Mouse (Mus musculus) frontal cortex, adult 2 months (tissue): Measurements from ENCODE around the gene Pdzd7. TPM values are rescaled to one million over a fixed set of nuclear protein-coding genes. Genes with fewer than 3 reads are reported as not detected.

Source experiments
- DNase-seq, 2 experiments: peaks; one replicate each; pipeline ENCODE4 v3.0.0; 2022; ENCODE audit warnings: low spot score in 1 of 2; ENCODE audit errors: extremely low spot score in 1 of 2
- polyA plus RNA-seq: library from polyadenylated mRNA; depleted of rRNA; stranded (reverse); fragments of >200 nt; gene quantifications from 2 replicates; pipeline ENCODE4 v1.2.3, GENCODE M21; 2012; rRNA removed

Gene Pdzd7
- polyA plus RNA-seq = 7.6 and 7.7 TPM in 2 replicates

DNA sequence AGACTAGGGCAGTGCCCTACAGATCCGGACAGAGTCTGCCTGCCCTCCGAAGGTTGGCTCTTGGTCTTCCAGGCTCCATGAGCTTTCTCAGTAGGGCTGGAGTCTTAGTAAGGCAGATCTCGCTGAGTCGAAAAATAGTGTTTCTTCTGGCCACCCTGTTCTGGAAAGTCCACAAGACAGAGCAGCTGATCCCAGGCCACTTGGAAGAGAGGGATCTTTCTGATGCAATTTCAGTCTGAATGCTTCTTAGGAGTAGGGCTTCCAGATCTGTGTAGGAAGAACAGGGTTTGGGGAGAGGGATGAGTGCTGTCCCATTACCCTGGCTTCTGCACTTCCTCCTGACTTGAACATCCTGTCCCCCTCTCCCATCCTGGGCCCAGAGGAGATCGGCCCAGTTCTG is at the start of gene Pdzd7:
Pdzd7 (minus strand) TSS at position 67 of the 400 bp plus-strand sequence.
- DNase-seq = no peak

DNA sequence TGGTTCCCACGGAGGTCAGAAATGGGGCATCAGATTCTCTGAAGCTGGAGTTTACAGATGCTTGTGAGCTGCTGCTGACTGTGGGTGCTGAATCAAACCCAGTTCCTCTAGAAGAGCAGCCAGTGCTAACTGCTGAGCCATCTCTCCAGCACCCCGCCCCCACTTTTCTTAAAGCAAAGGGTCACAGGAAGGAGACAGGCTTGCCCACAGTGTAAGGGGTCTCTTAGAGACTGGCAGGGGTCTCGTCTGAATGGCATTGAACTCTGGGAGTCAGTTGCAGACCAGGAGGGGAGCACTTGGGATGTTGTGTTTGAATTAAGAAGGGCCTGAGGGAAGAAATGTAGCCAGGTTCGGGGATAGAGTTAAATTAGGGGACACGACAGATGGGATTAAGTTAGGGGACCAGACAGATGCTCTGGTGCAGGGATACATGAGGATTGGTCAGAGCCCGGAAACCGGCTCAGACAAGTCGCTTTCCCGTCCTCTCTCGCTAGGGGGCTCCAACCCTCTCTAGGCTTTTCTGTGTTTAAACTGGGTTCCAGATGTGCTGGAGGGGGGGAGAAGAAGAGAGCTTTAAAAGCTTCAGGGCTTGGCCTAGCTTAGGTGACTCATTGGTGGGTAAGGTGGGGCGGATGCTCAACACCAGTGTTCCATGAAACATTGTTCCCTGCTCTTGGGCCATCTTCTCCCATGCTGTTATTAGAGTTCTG is 36.5 kb upstream of the Pdzd7 start:
- DNase-seq = peak in 1 of 2 experiments; percentile 61

DNA sequence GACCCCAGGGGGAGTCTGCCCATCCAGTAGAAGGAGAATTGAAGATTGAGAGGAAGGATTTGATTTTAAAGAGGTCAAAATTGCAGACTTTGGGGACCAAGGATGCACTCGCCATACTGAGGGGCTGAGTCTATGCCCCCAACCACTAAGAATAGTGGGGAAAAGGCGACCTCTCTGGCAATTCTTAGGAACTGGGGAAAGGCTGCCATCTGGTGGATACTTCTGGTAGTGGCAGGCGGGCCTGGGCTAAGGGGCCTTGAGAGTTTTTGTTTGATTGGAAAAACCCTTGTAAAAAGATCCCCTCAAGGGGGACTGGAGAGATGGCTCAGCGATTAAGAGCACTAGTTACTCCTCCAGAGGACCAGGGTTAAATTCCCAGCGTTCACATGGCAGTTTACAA is 35.8 kb upstream of the Pdzd7 start:
- peak in 1 of 2 experiments; percentile 81 for DNase-seq

DNA sequence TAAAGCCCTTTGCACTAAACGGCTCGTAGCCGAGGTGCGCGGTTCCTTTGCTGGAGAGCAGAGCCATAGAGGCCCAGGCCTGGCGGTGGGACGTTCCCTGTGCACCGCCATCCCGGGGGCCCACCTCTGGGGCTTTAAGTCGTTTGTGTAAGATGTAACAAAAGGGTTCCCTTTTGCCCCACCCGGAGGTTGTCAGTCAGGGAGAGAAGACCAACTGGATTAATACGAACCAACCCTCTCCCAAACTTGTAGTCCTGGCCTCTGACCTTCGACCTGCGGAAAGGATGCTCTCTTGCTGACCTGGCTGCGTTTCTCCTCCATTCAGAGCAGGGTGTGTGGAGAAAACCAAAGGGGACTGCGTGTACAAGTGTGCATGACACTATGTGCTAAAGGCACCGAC is 35.2 kb upstream of the Pdzd7 start:
- no peak for DNase-seq

DNA sequence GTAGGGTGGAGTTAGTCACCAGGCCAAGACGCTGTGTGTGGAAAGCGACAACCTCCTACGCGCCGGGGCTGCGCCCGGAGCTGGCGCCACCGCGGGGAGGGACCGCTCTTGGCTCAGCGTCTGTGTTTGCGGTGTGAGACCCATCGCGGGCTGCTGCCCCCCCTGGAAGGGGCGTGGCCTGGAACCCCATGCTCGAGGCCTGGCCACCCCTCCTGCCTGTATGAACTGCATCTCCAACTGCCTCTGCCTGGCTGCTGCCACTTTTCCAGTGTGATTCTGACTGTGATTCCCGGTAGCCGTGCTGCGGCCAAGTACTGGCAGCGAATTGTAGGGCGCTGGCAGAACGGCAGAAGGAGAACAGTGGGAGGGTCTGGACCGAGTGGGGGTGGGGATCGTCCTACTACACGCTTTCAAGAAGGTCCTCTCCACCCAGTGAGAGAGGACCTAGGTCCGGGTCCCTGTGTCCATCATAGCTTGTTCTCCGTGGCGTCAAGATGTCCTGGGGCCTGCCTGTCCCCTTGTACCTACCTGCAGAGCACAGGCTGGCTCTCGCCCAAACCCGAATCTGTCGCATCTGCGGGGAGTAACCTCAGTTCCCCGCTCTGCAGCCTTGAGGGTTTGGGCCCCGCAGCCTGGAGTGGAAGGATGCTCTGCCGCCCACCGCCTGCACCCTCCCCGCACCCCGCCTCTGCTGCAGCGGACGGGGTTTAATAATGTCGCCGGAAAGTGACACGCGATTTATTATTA is 34.4 kb upstream of the Pdzd7 start:
- peak in 1 of 2 experiments; percentile 62 for DNase-seq

DNA sequence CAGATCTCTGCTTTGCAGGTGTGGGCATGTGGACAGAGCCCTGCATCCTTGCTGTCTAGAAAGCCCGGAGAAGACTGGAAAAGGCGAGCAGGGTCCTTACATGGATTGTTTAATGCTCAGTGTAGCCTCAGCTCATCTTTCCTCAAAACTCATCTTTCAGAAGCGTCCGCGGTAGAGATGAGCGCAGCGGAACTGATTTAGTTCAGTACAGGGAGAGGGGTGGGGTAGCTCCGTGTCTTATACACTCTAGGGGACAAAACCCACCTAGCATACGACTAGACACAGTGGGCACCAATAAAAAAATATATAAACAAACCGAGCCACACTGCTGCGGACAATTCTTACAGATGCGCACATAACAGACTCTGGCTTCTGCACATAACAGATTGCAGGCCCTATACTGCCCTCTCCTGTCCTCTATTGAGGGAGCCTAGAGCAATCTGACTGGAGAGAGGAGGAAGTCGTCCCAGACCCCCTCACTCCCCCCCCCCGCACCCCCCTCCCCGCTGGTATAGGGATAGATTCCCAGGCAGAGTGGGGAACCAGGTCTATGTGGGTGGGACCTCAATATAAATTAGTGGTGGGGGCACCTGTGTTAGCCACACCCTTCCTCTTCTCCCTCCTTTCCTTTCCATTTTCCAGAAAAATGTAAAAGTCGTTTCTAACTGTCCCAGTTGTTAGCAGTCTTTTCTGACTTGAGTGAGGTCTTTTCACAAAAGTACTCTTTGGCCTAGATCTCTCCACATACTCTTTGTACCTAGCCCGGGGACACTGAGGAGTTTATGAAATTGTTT is 33.7 kb upstream of the Pdzd7 start:
- DNase-seq = peak in 1 of 2 experiments; percentile 19

DNA sequence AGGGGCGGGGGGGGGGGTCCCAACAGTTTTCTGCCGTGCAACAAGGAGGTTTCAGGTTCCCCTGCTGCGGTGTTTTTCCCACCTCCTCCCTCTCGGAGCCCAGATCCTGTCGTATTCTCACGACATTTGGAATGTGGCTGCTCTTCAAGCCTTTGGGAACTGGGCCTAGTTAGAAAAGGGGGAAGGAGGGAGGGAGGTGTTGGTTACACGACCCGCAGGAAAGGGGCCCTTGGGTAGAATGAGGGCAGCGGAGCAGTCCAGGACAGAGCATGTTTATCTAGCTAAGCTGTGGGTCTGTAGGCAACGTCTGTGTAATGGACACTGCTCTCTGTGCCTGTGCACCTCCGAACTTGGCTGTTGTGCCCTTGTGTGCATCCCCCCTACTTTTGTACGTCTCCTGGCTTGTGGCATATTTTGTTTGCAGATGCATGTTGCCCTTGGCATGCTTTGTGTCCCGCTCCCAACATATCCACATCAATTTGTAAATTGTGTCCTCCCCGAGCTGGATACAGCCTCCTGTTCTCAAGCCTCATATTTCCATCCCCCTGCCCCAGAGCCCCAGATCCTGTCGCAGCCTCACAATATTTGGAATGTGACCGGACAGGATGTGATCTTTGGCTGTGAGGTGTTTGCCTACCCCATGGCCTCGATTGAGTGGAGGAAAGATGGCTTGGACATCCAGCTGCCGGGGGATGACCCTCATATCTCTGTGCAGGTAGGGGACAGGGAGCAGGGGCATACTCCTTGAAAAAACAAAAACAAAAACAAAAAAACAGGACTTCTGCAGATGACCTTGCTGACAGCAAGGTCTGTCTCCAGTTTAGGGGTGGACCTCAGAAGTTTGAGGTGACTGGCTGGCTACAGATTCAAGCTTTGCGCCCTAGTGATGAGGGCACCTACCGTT is 32.5 kb upstream of the Pdzd7 start:
- no peak for DNase-seq

DNA sequence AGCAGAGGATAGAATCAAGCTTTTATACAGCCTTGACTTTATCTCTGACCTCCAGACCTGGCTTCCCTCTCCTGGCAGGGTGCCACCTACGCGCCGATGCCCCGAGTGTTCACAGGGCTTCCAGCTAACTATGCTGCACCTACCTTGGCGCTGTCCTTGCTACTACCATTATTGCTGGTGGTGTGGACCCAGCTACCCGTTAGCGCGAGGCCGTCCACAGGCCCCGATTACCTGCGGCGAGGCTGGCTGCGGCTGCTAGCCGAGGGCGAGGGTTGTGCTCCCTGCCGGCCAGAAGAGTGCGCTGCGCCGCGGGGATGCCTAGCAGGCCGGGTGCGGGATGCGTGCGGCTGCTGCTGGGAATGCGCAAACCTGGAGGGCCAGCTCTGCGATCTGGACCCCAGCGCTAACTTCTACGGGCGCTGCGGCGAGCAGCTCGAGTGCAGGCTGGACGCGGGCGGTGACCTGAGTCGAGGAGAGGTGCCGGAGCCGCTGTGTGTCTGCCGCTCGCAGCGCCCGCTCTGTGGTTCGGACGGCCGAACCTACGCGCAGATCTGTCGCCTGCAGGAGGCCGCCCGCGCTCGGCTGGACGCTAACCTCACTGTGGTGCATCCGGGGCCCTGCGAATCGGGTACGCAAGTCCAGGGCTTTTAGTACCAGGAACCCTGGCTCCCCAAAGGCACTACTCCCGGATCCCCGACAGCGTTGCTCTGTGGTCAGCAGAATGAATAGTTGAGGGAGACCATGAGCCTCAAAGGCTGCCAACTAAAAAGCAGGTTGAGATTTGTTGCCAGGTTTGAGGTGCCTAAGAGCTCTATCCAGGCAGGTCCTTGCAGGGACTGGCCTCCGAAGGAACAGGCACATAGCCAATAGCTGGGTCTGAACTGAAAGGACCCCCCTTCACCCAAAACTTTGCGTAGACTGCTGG is 31.3 kb upstream of the Pdzd7 start:
- peak in 1 of 2 experiments; percentile 41 for DNase-seq

DNA sequence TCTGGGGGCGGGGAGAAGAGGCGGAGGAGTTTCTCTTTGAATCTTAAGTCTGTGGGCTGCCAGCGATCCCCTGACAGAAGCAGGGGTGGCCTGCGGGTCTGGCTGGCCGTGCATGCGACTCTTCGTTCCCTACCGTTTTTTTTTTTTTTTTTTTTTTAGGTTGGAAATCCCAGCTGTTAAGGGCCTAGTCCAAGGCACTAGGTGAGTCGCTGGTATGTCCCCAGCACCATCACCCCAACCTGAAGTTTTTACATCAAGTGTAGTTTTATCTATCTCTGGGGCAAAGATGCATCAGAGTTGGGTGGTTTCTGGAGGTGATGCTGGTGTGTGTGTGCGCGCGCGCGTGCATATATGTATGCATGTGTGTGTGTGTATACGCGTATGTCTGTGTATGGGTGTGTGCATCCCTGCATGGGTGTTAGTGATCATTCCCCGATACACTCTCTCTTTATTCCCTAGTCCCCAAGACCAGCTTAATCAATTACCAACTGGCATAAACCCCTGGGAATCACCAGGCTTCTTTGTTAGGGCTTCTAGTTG is 30.6 kb upstream of the Pdzd7 start:
- DNase-seq = no peak

DNA sequence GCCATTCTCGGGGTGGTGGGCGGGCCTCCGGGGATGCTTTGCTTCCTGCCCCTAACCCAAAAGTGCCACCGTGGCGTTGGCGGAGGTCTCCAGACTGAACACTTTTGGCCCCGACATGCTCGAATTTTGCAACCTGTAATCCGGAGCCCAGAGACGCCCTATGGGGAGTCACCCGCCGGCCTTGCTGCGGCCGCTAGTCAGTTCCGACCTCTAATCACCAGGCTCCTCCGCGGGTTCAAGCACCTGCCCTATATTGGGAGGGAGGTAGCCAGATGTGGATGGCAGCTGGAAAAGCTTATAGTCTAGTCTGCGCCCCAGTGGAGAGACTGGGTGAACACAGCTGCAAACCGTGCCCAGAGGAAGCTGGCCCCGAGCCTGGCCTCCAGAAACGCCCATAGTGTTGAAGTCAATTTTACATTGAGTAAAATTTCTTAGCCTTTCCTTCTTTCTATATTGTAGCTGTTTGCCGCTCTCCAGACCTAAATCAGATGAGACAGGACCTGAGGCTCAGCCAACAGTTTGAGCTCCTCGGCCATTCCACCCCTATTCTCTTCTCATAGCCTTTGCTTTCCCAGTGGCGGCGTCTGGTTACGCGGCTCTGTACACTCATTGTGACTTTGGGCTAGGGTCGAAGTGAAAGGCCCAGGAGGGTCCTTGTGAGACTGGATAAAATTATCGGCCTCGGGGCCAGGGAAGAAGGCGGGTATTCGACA is 30.0 kb upstream of the Pdzd7 start:
- peak in 1 of 2 experiments; percentile 16 for DNase-seq

DNA sequence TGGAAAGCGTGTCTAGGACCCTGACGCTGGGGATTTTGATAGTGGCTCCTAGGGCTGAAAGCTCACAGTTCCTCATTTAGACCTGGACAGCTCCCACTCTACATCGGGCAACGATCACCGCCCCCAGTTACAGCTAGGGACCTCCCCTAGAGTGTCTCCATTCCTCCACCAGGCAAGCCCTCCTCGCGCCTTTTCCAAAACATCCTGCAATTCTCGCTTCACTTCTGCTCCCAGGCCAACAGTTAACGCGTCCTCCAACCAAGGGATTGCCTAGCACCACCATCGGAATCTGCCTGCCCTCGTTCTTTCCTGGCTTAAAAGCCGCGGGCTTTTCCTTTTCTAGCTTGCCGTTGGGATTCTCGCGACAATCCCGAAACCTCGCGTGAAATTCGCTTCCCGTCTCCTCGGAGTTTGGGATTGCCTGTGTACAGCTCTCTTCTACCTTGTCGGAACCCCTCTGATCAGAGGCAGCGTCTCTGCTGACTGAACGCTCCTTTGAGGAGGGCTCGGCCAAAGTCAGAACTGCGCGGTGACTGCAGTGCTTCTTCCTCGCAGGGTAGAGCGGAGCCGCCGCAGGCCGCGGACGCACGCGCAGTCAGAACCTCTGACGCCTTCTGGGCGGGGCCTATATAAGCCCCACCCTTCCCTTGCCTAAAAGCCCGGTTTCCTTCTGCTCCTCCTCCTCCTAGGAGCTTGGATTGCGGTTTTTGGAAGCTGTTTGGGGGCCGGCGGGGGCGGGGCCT is 29.2 kb upstream of the Pdzd7 start, which contains the start of gene Kazald1:
Kazald1 (plus strand) TSS at position 662 of the 743 bp plus-strand sequence.
- peak; percentile 88 to 96 for DNase-seq

DNA sequence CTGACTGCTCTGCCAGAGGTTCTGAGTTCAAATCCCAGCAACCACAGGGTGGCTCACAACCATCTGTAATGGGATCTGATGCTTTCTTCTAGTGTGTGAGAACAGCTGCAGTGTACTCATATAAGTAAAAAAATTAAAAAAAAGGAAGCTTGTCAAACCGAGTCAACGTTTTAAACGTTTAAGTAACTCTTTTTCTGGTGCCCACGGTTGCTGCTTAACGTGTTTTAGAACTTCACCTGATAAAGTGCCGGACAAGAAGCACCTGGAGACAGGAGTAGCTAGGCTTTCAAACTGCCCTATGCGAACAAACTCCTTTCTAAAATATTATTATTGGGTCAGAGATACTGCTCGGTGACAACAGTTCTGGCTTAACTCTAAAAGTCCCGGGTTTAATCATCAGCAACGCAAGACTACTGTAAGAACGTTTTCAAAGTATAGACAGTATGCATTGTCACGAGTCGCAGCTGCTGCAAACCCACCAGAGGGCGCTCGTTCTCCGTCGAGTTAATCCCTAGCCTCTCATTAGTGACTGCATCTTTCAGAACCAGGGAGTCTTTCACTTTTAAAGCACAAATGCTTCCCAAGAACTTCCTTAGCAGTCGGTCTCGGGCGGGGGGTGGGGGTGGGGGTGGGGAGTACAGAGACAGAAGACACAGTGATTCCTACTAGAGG is 28.5 kb upstream of the Pdzd7 start:
- DNase-seq = peak in 1 of 2 experiments; percentile 82

DNA sequence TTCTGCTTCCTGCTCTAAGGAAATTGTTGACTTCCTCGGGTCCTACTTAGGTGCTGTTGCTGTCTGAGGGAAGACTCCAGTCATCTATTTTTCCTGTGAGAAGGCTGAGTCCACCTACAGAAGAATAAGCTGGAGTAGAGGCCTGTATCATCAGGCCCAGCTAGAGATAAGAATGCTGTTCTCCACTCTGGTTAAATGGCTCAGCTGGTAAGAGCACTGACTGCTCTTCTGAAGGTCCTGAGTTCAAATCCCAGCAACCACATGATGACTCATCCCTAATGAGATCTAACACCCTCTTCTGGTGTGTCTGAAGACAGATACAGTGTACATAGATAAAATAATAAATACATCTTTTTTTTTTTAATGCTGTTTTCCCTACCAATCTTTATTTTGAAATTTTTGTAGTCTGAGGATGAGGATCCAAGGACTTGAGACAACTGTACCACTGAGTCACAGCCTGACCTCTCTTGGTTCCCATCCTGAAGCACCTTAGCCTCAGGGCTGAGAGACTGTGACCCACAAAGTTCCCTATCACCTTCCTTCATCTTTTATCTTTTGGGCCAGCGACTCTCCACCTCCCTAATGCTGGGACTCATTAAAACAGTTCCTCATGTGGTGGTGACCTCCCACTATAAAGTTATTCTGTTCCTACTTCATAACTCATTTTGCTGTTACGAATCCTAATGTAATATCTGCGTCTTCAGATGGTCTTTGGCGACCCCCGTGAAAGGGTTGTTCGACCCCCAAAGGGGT is 22.4 kb upstream of the Pdzd7 start:
- no peak for DNase-seq

DNA sequence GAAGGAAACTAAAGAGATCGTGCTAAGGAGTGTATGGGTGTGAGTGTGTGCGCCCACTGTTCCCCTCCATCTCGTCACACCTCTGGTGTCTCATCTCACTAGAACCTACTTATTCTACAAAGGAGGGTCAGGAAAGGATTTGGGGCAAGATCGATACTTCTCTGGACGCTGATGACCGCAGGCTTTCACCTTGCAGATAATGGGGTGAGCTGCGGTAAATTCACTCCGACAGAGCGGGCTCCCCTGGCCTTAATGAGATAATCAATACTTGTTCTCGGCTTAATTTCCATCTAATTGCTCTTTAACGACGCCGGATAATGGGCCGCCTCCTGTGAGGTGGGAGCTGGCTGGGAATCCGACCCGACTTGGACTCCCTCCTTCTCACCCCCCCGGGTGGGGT is 21.7 kb upstream of the Pdzd7 start:
- no peak for DNase-seq

DNA sequence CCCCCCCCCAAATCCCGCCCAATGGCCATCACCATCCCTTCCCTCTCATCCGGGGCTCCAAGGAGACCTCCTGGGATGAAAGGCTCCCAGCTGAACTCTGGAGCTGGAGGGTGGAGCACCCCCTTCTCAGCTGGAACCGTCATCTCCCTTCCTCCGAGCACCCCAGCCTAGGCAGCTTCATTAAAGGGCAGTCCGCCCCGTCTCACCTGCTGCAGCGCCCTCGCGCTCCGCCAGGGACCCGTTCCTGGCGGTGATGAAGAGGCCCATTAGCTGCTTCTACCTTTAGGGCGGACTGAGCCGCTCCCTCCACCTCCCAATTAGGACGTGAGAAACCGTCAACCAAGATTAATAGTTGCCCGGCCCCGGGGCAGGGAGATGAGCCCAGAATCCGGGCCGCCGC is 19.7 kb upstream of the Pdzd7 start:
- no peak for DNase-seq
